Mouse (Mus musculus): Measurements from ENCODE around the gene Emx2. TPM values are rescaled to one million over a fixed set of nuclear protein-coding genes. Genes with fewer than 3 reads are reported as not detected.

Emx2 gene
- polyA plus RNA-seq, 1 experiment = not detected

DNA sequence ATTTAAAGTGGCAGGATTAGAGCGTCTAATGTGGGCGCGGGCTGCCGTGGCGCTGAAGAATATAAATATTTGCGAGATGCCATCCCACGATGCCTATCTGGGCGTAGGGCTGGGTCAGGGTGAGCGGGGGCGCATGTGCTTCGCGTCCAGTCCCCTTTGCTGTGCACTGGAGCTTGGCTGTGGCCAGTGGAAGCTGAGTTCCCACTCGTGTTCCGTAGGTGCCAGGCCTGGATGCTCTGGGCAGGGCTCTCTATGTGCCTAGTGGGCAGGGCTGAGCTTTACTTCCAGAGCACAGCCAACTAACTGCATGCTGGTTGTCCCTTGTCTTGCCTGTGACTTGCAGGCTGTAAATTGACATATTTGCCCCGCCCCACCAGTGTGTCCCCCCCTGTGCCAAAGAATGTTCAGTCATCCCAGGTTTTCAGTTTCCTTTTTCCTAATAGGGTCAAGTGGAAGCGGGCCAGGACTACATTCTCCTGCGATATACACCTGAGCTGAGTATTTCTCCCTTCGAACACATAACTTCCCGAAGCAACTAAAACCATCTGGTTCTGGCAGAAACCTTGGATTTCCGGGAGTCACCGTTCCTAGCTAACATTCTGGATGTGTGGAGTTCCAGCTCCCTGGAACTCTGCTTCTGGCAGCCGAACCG, 9.4 kb downstream of the Emx2 start:
- TF ChIP-seq MAX (IDR thresholded peaks at IDR 0.05) (no peak), FOSL1 (IDR thresholded peaks at IDR 0.05; ENCODE audit: insufficient read depth, low read length, poor library complexity, severe bottlenecking) (no peak), CEBPB (IDR thresholded peaks at IDR 0.05; ENCODE audit: low read depth) (no peak), CTCF (IDR thresholded peaks at IDR 0.05; ENCODE audit: control insufficient read depth, insufficient read depth, insufficient read length) (no peak), MYOG (IDR thresholded peaks at IDR 0.05; ENCODE audit: control insufficient read depth, extremely low read depth, insufficient read length) (no peak), USF1 (IDR thresholded peaks at IDR 0.05; ENCODE audit: low read depth) (no peak), MYOD1 (IDR thresholded peaks at IDR 0.05; ENCODE audit: control insufficient read depth, insufficient read length, low read depth) (no peak)
- Histone ChIP-seq H3K4me3 (ENCODE audit: insufficient read depth, poor library complexity, severe bottlenecking) (no peak overlapping the region), H3K36me3 (ENCODE audit: control insufficient read depth, insufficient read depth) (no peaks in the 10 kb centered on the region), H3K79me2 (ENCODE audit: control insufficient read depth, insufficient read depth) (no peaks in the 10 kb centered on the region), H3K27me3 (ENCODE audit: control insufficient read depth, insufficient read depth, insufficient read length) (no peaks in the 10 kb centered on the region), H3ac (ENCODE audit: control insufficient read depth, insufficient read length, low read depth) (no peak overlapping the region), H3K79me3 (ENCODE audit: low read depth) (no peaks in the 10 kb centered on the region)

GRCm38 (mm10) chr19:59468065-59468810, 10.1 kb downstream of the Emx2 start:
- Histone ChIP-seq H3K36me3 (ENCODE audit: control insufficient read depth, insufficient read depth) (no peaks in the 10 kb centered on the region), H3ac (ENCODE audit: control insufficient read depth, insufficient read length, low read depth) (no peak overlapping the region), H3K79me3 (ENCODE audit: low read depth) (no peaks in the 10 kb centered on the region), H3K79me2 (ENCODE audit: control insufficient read depth, insufficient read depth) (no peaks in the 10 kb centered on the region), H3K4me3 (ENCODE audit: insufficient read depth, poor library complexity, severe bottlenecking) (no peak overlapping the region), H3K27me3 (ENCODE audit: control insufficient read depth, insufficient read depth, insufficient read length) (no peaks in the 10 kb centered on the region)
- no peak for TF ChIP-seq MAX (IDR thresholded peaks at IDR 0.05)
- TF ChIP-seq MYOG (IDR thresholded peaks at IDR 0.05; ENCODE audit: control insufficient read depth, extremely low read depth, insufficient read length) = no peak
- TF ChIP-seq USF1 (IDR thresholded peaks at IDR 0.05; ENCODE audit: low read depth) = no peak
- TF ChIP-seq FOSL1 (IDR thresholded peaks at IDR 0.05; ENCODE audit: insufficient read depth, low read length, poor library complexity, severe bottlenecking) = no peak
- TF ChIP-seq CEBPB (IDR thresholded peaks at IDR 0.05; ENCODE audit: low read depth) = no peak
- TF ChIP-seq CTCF (IDR thresholded peaks at IDR 0.05; ENCODE audit: control insufficient read depth, insufficient read depth, insufficient read length) = no peak
- TF ChIP-seq MYOD1 (IDR thresholded peaks at IDR 0.05; ENCODE audit: control insufficient read depth, insufficient read length, low read depth) = no peak

GRCm38 (mm10) chr19:59469035-59469949, 11.1 kb downstream of the Emx2 start:
- TF ChIP-seq USF1 (IDR thresholded peaks at IDR 0.05; ENCODE audit: low read depth) = no peak
- no peak overlapping the region for H3ac ChIP-seq (ENCODE audit: control insufficient read depth, insufficient read length, low read depth)
- no peaks in the 10 kb centered on the region for H3K79me2 ChIP-seq (ENCODE audit: control insufficient read depth, insufficient read depth)
- no peak overlapping the region for H3K4me3 ChIP-seq (ENCODE audit: insufficient read depth, poor library complexity, severe bottlenecking)
- no peaks in the 10 kb centered on the region for H3K27me3 ChIP-seq (ENCODE audit: control insufficient read depth, insufficient read depth, insufficient read length)
- no peaks in the 10 kb centered on the region for H3K79me3 ChIP-seq (ENCODE audit: low read depth)
- H3K36me3 ChIP-seq (ENCODE audit: control insufficient read depth, insufficient read depth) = no peaks in the 10 kb centered on the region

GRCm38 (mm10) chr19:59470074-59470630, 12.0 kb downstream of the Emx2 start:
- no peak for TF ChIP-seq CEBPB (IDR thresholded peaks at IDR 0.05; ENCODE audit: low read depth)
- Histone ChIP-seq H3ac (ENCODE audit: control insufficient read depth, insufficient read length, low read depth) (no peak overlapping the region), H3K79me3 (ENCODE audit: low read depth) (no peaks in the 10 kb centered on the region), H3K27me3 (ENCODE audit: control insufficient read depth, insufficient read depth, insufficient read length) (no peaks in the 10 kb centered on the region), H3K4me3 (ENCODE audit: insufficient read depth, poor library complexity, severe bottlenecking) (no peak overlapping the region), H3K79me2 (ENCODE audit: control insufficient read depth, insufficient read depth) (no peaks in the 10 kb centered on the region), H3K36me3 (ENCODE audit: control insufficient read depth, insufficient read depth) (no peaks in the 10 kb centered on the region)

- no peak overlapping the region for H3ac ChIP-seq (ENCODE audit: control insufficient read depth, insufficient read length, low read depth)
- TF ChIP-seq FOSL1 (IDR thresholded peaks at IDR 0.05; ENCODE audit: insufficient read depth, low read length, poor library complexity, severe bottlenecking) (no peak), USF1 (IDR thresholded peaks at IDR 0.05; ENCODE audit: low read depth) (no peak), CTCF (IDR thresholded peaks at IDR 0.05; ENCODE audit: control insufficient read depth, insufficient read depth, insufficient read length) (no peak), MAX (IDR thresholded peaks at IDR 0.05) (no peak), CEBPB (IDR thresholded peaks at IDR 0.05; ENCODE audit: low read depth) (no peak), MYOG (IDR thresholded peaks at IDR 0.05; ENCODE audit: control insufficient read depth, extremely low read depth, insufficient read length) (no peak)
- no peaks in the 10 kb centered on the region for H3K27me3 ChIP-seq (ENCODE audit: control insufficient read depth, insufficient read depth, insufficient read length)
- H3K4me3 ChIP-seq (ENCODE audit: insufficient read depth, poor library complexity, severe bottlenecking) = no peak overlapping the region
- H3K79me3 ChIP-seq (ENCODE audit: low read depth) = no peaks in the 10 kb centered on the region
- no peaks in the 10 kb centered on the region for H3K79me2 ChIP-seq (ENCODE audit: control insufficient read depth, insufficient read depth)
- H3K36me3 ChIP-seq (ENCODE audit: control insufficient read depth, insufficient read depth) = no peaks in the 10 kb centered on the region
These were observed 12.7 kb downstream of the Emx2 start for GRCm38 (mm10) chr19:59470913-59471312.
